Mouse (Mus musculus): Measurements from ENCODE around the gene Rpe65.

GRCm38 (mm10) chr3:159550224-159550623 lies 48.8 kb upstream of the Rpe65 start:
- TF ChIP-seq CTCF (IDR thresholded peaks at IDR 0.05; ENCODE audit: control insufficient read depth, insufficient read depth, low read length) (no peak), POLR2A (IDR thresholded peaks at IDR 0.05; ENCODE audit: borderline replicate concordance, control insufficient read depth, low read depth, low read length) (no peak)
